Mouse (Mus musculus): ENCODE measurements around the gene Gm17361. TPM values are rescaled to one million over a fixed set of nuclear protein-coding genes. Genes with fewer than 3 reads are reported as not detected.

The Gm17361 gene
- total RNA-seq (2023), result not detected

DNA sequence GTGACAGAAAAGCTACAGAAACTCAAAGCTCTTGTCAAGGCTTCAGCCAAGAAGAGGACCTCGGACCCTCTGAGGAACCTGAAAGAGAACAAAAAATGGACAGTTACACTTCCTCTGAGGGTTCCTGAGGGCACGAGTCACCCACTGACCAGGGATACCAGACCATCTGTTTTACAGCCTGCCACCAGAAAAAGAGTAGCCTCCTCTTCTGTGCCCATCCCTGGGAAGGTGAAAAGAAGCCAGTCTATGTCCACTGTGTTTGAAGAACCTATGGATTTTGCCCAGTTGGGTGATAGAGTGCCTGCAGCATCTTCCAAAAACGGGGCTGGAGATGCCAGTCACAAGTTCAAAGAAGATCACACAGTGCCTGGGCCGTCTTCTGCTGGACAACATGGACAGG lies at the start of gene Gm17361:
TSS of gene Gm17361 (plus strand) at position 301 of the 400 bp plus-strand sequence.

